In the genomic region with DNA sequence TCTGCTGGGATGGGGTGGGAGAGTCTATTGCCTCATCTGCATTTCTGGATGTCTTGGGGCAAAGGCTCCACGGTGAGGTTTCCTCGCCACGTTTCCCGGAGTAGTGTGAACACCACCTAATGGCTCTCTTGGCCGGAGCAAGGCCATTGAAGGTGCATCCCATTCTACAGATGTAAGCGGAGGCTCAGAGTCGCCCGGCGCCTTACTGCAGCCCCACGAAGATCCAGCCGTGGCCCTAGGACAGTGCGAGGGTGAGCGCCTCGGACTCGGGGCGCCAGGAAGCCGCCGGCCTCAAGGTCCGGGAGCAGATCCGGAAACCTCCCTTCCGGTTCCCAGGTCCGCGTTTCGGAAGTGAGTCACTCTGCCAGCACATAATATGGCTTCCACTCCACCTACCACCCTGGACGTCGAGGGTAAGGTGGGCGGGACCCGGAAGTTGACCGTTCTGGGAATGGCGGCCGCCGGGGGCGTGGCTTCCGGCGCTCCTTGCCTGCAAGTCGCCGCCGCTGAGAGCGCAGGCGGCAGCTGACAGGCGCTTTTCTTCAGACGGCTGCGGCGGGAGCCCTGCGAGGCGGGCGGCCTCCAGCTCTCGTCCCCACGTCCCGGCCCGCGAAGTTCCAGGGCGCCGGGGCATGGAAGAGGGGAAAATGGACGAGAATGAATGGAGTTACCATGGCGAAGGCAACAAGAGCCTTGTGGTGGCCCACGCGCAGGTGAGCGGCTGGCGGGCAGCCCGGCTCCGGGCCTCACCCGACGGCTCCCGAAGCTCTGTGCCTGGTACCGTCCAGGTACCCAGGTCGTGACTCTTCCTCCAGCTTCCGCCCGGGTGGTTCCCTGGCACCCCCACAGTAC, we compare ENCODE assay signal across 7 mouse cellular contexts. TPM values are rescaled to one million over a fixed set of nuclear protein-coding genes. Genes with fewer than 3 reads are reported as not detected.
A peak's percentile ranks its signal among the peaks of the same experiment; 100 is the strongest.
DNase-seq lines count a peak whose midpoint lies in the region; ATAC-seq lines count a peak whose summit lies in the region.

TSS of gene Ippk (plus strand) at position 496 of the 852 bp plus-strand sequence.

- no peaks in the 10 kb centered on the region for H3K27me3 ChIP-seq in intestine, embryonic 16.5 days (replicated peaks; ENCODE audit: control insufficient read depth, insufficient read depth, low read length)
- H3K27me3 ChIP-seq in midbrain, embryonic 11.5 days (ENCODE audit: control insufficient read depth, insufficient read depth, low read length), result no peaks in the 10 kb centered on the region

- peak within 1 kb of the TSS; percentile 90 for H3K9ac ChIP-seq in intestine, embryonic 16.5 days (ENCODE audit: low read depth, low read length)
- peak within 1 kb of the TSS; percentile 85 for H3K9ac ChIP-seq in midbrain, embryonic 11.5 days (ENCODE audit: low read length)

- H3K4me3 ChIP-seq in intestine, embryonic 16.5 days (ENCODE audit: low read length), result peak within 1 kb of the TSS; percentile 93
- peak within 1 kb of the TSS; percentile 84 for H3K4me3 ChIP-seq in midbrain, embryonic 11.5 days (ENCODE audit: low read depth, low read length)

- no peaks in the 10 kb centered on the region for H3K36me3 ChIP-seq in intestine, embryonic 16.5 days (ENCODE audit: control insufficient read depth, insufficient read depth, low read length)
- H3K36me3 ChIP-seq in midbrain, embryonic 11.5 days (ENCODE audit: control insufficient read depth, insufficient read depth, low read length), result no peaks in the 10 kb centered on the region

- under 1% methylated on average over 68 of the region's 69 CpGs for WGBS in intestine, embryonic 16.5 days
- under 1% methylated on average over 65 of the region's 69 CpGs for WGBS in midbrain, embryonic 11.5 days

- peak; percentile 98 for ATAC-seq in intestine, embryonic 16.5 days
- peak; percentile 98 for ATAC-seq in midbrain, embryonic 11.5 days (ENCODE audit: low FRiP score)

- DNase-seq in adrenal gland, adult 8-10 months, result peak; percentile 98
- peak; percentile 98 for DNase-seq in embryo, embryonic 9.5 days (ENCODE audit: extremely low spot score)
- DNase-seq in gastrocnemius, postnatal 4 days (ENCODE audit: low spot score in 2 of 2), result peak; percentile 93 to 98
- DNase-seq in left cerebral cortex, postnatal 36 days (ENCODE audit: low spot score in 2 of 2), result peak; percentile 98 to 99
- peak; percentile 98 for DNase-seq in midbrain, embryonic 11.5 days (ENCODE audit: low spot score, missing footprints)
- peak; percentile 97 for DNase-seq in skeletal muscle tissue, adult 2 months (ENCODE audit: low read depth, low spot score)

- H3K27ac ChIP-seq in intestine, embryonic 16.5 days (ENCODE audit: low read length), result peak within 1 kb of the TSS; percentile 88
- peak within 1 kb of the TSS; percentile 65 for H3K27ac ChIP-seq in midbrain, embryonic 11.5 days (ENCODE audit: low read depth, low read length)

- intact Hi-C loops in left cerebral cortex, postnatal 36 days (cut with DNase I), result loop anchor here (5.0 kb wide), 1 partner anchor 79 kb away; the partner anchor contains the start of gene Bicd2

- peaks cover 19% of the 10 kb centered on the region for H3K4me1 ChIP-seq in intestine, embryonic 16.5 days (ENCODE audit: control insufficient read depth, insufficient read depth, low read length)
- peaks cover 15% of the 10 kb centered on the region for H3K4me1 ChIP-seq in midbrain, embryonic 11.5 days (ENCODE audit: control insufficient read depth, insufficient read depth, low read length)

- peak within 1 kb of the TSS; percentile 91 for H3K4me2 ChIP-seq in intestine, embryonic 16.5 days (ENCODE audit: low read depth, low read length)
- peak within 1 kb of the TSS; percentile 97 for H3K4me2 ChIP-seq in midbrain, embryonic 11.5 days

- H3K9me3 ChIP-seq in intestine, embryonic 16.5 days (ENCODE audit: control insufficient read depth, low read length), result no peaks in the 10 kb centered on the region
- no peaks in the 10 kb centered on the region for H3K9me3 ChIP-seq in midbrain, embryonic 11.5 days (ENCODE audit: control insufficient read depth, low read length)

RNA-seq across cellular contexts. Expression of gene Ippk, which starts in this region (rescaled TPM):
- 10 to 100 TPM; 38.1 to 43.5 (median 39.4) TPM for total RNA-seq in adrenal gland, adult 8-10 months (2022)
- total RNA-seq in gastrocnemius, postnatal 4 days (2021), result 1 to 10 TPM; 7.0 to 8.9 TPM
- 18.0 and 19.9 TPM in 2 replicates for polyA plus RNA-seq in intestine, embryonic 16.5 days (2015; fragmentation: Nextera tagmentation; extraction: Ambion mirVana)
- total RNA-seq in left cerebral cortex, postnatal 36 days (2021), result 10 to 100 TPM; 13.8 to 17.2 TPM
- polyA plus RNA-seq in midbrain, embryonic 11.5 days (2014; fragmentation: Nextera tagmentation; extraction: Ambion mirVana), result 13.7 and 18.3 TPM in 2 replicates

Comparison
In these comparisons a context has a peak if more than half of its experiments do, and no peak if none do; other contexts are left out.
1. Peak in every context shown above with its lines: DNase-seq, ATAC-seq, H3K4me3 ChIP-seq and H3K27ac ChIP-seq.